Mouse (Mus musculus) cerebellum, adult 2 months (tissue): ENCODE data around the gene Ergic1.

Experiments used
- CTCF ChIP-seq: fragments of 200-500 bp; IDR thresholded peaks from 2 replicates; pipeline ENCODE4 v1.5.1; 2011; ENCODE audit warnings: low read depth, mild to moderate bottlenecking, control low read depth, low read length, moderate library complexity, borderline replicate concordance; ENCODE audit not compliant: insufficient read depth
- POLR2A ChIP-seq: fragments of 200-500 bp; IDR thresholded peaks from 2 replicates; pipeline ENCODE4 v1.6.1; 2011; ENCODE audit warnings: low read length, control low read depth, borderline replicate concordance; ENCODE audit not compliant: insufficient read depth

GRCm38 (mm10) chr17:26593199-26593598, 31.9 kb downstream of the Ergic1 start:
- no peak for TF ChIP-seq CTCF
- no peak for TF ChIP-seq POLR2A
